Mouse (Mus musculus) heart, adult 11 months (tissue): Measurements from ENCODE around the gene Tesk2.
"Not testable (repeated sequence)": the region's sequence is repeated elsewhere in the genome, so short reads cannot be mapped to it uniquely, and the experiment has no call there.

ENCODE experiments used
- DNase-seq: peaks from one replicate; pipeline ENCODE4 v3.0.0; 2022

Tesk2 gene

DNA sequence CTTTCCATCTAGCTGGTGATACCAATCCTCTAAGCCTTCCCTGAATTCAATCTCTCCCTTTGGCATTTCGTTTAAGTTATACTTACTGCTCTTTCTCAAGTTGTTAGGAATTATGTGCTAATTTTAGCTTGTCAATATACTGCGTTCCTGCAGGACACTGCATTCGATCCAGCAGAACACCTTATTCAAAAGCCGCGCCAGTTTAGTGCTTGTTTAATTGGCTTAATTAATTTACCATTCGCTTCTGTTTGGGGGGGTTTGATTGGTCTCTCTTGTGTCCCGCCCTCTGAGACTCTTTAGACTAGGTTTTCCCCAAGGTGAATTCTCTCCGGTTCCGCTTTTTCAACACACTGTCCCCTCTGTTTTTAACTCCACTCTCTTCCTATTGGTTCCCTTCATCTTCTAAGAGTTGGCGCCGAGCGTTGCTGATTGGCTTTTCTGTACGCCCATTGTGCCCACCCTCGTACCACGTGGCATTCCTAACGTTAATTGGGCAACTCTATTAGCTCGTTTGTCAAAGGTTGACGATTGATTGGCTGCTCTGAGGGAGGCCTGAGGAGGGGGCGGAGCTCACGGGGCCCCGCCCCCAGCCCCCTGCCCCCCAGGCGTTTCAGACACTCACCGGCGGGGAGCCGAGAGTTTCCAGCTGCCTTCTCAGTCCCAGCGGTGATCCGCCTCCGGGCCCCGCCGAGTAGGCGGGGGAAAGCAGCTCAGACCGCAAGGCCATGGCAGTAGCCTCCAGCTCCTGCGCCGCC lies at the start of gene Tesk2:
Gene Tesk2 (plus strand): TSS at position 606 of the 755 bp plus-strand sequence.
- peak; percentile 100 for DNase-seq

DNA sequence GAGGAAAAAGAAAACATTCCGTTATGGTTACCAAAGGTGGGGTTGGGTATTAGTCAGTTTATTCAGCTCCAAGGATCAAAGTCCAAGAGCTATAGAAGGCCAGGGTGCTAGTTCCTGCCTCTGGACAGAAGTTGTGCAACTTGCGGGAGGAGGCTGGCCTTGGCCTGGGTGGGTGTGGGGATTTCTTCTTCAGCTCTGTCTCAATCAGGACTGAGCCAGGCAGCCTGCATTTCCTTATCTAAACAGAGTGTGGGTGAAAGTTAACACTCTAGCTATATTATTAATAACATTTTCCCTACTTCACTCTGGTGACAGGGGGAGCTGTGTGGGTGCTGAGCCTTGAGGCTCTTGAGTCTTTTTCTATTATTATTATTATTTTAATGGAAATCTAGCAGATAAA lies 48.0 kb upstream of the Tesk2 start:
- DNase-seq: peak; percentile 97

DNA sequence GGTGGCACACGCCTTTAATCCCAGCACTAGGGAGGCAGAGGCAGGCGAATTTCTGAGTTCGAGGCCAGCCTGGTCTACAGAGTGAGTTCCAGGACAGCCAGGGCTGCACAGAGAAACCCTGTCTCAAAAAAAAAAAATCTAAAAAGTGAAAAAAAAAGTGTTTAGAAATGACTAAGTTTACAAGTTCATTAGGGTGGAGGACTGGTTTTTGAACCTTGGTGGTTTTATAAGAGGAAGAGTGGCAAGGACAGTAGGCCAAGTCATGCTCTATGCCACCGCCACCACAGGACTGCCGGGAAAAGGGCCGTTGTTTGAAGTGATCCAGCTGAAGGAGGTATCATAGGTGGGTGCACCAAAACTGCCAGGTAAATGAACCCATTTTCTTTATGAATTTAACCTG lies 46.0 kb upstream of the Tesk2 start:
- peak; percentile 31 for DNase-seq

DNA sequence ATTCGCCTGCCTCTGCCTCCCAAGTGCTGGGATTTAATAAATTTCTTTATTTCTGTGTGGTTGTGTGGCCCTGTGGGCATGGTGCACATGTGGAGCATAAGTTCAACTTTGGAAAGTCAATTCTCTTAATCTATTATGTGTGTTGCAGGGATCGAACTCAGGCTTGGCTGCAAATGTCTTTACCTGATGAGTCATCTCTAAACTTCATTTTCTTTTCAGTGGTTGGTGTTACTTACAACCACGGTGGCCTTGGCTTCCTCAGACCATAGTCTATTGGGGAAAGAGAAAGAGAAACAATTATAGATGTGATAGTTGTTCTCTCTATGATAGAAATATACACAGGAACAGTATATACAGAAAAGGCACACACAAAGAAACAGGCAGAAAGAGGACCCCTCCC lies 44.7 kb upstream of the Tesk2 start:
- peak; percentile 37 for DNase-seq

DNA sequence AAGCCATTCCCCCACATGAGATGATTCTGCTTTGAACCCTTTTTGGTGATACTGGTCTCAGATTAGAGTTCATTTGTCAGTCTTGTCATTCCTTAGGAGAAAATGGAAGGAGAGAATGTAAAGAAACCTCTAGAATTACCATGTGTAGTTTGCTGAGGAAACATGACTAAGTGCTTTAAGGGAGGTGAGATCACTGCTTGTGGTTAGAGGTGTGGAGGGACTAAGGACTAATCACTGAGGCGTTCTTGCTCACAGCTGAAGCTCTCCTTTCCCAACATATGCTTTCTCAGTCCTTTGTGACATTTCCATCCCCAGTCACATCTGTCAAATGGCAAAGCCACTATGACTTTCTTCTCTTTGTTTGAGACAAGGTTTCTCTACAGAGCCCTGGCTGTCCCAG lies 42.9 kb upstream of the Tesk2 start:
- no peak for DNase-seq

DNA sequence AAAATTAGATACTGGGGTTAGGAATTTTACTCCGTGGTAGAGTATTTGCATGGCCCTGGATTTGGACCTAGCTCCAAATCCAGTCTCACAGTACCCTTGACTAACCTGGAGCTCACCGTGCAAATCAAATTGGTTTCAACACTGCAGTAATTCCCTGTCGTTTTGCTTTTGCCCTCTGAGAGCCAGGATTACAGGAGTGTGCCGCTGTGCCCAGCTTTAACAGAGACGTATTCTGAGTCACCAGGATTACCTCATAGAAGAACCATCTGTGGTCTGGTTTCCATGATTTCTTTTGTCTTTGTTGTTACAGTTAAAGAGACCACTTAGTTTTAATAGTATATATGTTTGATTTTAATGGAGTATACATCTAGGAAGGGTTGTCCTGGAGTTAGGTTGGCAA lies 41.6 kb upstream of the Tesk2 start:
- no peak for DNase-seq

DNA sequence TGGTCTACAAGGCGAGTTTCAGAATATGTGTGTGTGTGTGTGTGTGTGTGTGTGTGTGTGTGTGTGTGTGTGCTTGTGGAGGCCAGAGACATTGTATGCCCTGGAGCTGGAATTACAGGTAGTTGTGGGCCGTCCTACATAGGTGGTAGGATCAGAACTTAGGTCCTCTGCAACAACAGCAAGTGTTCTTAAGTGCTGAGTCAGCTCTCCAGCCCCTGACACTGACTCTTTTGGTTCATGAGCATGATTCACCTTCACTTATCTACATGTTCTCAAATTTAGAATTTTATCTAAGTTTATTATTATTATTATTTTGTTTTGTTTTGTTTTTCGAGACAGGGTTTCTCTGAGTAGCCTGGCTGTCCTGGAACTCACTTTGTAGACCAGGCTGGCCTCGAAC lies 40.2 kb upstream of the Tesk2 start:
- DNase-seq: not testable (repeated sequence)

DNA sequence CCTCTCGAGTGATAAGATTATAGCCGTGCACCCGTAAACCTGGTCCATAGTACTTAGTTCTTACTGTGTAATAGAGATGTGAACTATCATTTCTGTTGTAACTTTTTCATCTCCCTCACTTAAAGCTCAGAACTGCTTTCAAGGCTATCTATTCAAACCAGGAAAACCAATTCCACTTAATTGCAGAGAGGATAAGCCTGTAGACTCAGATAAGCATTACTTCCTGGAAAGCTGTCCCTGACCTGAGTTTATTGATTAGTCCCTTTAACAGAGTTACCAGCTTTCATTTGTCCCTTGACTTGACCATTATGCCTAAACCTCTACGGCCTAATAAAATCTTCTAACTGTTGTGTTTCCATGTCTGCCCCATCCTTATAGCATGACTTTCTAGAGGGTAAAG lies 36.8 kb upstream of the Tesk2 start:
- no peak for DNase-seq

DNA sequence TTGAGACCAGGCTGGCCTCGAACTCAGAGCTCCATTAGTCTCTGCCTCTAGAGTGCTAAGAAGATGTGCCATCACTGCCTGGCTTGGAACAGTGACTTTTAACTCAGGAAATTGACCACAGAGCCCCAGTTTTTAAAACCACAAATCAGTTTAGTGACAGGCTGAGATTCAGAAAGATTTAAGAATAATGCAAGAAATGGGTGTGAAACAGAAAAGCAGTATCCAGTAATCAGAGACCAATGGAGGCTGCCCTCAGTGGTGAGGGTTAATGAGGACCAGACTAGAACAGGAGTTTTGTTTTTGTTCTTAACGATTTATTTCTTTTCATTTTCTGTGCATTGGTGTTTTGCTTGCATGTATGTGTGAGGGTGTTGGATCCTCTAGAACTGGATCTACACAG lies 36.1 kb upstream of the Tesk2 start:
- no peak for DNase-seq

DNA sequence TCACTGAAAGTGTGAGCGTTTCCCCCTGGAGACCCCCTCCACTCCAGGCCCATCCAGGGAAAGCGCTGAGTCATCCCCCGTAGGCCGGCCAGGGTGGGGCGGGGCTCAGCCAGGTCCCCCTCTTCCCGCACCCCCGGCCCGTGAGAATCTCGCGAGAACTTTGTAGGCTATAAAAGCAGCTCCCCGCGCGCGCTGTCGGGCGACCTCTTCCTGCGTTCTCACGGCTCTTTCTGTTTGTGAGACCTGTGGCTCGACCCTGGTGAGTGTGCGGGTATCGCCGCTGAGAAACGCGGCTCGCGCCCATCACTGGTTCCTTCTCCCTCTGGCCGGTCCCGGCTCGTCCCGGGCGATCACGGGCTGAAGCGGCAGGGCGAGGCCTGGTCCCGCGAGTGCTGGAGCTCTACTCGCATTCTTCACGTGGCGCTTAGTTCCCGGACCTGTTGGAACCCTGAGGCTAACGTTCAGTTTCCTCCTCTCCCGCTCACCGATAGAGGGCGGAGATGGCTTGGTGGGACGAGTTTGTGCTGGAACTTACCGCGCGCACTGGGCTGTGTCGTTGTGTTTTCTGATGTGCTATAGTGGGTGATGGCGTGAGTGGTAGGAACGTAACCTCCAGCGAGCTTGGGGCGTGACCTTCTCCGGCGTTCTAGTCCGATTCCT lies 35.2 kb upstream of the Tesk2 start, which contains the start of gene Prdx1:
Gene Prdx1 (plus strand): TSS at position 143 of the 660 bp plus-strand sequence.
- peak; percentile 100 for DNase-seq

DNA sequence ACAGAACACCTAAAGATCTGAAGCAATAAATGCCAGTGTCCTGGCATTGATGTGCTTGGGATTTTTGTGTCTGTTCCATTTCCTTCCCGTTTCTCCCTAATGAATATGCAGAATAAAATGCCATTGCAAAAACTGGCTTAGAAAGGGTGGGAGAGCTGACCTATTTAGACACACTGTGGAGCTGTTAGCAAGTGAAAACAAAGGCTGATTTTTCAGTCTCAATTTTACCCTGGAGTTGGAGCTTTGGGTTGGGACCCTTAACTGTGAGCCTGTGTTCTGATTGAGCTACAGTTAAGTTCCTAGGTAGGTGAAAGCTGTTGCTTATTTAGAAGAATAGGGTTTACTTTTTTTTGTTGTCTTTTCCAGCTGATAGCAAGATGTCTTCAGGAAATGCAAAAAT lies 33.7 kb upstream of the Tesk2 start:
- DNase-seq: peak; percentile 70

DNA sequence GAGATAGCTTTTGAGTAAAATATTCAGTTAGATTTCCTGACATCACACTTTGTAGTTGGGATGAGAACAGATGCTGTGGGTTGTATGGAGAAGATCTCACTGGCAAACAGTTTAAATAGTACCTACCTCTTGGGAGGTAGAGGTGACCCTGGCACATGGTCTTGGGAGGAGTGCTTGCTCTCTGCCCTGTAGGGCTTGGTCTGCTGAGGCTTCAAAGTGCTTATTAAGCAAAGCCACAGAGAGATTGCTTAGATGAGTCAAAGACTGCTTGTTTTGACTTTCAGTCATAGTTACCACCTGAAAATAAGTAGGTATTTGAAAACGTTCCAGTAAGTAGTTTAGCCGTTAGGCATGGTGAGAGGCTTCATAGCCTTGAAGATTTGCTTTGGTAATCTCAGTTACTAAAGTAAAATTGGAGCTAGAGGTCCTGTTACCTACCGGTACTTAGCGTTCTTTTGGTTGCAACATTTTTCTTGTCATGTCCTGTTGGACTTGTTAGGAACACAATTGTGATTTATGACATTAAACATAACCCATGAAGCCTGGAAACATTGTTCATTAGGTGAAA lies 31.4 kb upstream of the Tesk2 start:
- DNase-seq: no peak

DNA sequence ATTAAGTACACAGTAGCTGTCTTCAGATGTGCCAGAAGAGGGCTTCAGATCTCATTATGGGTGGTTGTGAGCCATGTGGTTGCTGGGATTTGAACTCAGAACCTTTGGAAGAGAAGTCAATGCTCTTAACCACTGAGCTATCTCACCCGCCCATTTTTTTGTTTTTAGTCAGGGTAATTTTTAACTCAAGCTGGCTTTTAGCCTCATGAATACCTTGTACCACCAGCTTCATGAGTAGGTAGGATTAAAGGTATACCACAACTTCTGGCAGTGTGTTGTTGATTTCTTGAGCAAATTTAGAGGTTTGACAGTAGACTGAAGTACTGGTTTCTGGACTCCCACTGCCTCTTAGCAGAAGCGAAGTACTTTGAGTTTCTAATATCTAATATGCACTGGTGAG lies 28.6 kb upstream of the Tesk2 start:
- no peak for DNase-seq

DNA sequence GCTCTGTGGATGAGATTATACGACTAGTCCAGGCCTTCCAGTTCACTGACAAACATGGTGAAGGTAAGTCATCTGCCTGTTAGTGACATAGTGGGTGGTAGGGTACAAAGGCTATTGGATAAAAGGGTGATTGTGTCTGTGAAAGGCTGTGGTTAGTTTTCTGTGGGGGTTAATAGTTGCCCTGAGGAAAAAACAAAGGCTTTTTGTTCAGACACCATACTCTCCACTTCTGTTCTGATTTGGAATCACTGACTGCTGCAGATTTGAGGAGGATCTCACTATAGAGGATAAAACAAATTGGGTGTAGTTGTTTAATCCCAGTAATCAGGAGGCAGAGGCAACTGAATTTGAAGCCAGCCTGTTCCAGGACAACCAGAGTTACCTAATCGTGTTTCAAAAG lies 27.0 kb upstream of the Tesk2 start:
- no peak for DNase-seq

DNA sequence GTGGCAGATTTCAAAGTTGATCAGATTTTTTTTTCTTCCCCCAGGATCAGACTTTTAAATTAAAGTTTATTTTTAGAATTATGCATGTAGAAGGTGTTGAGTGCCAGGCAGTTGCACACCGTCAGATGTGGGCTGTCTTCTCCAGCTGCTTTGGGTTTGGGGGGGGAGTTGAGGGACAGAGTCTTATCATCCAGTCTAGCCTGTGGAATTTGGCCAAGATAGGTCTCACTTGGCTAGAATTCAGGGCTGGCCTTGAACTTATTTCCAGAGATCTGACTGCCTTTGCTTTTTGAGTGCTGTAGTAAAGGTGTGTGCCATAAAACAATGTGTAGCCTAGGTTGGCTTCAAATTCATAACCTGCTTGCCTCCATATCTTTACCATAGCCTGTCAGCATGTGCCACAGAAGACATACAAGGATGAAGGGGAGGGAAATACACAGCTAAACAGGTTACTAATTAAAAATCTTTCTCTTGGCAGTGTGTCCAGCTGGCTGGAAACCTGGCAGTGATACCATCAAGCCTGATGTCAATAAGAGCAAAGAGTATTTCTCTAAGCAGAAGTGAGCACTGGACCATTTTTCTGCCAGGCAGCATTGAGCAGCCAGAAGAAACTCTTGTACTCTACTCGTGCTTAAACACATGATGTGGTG lies 21.9 kb upstream of the Tesk2 start:
- no peak for DNase-seq

DNA sequence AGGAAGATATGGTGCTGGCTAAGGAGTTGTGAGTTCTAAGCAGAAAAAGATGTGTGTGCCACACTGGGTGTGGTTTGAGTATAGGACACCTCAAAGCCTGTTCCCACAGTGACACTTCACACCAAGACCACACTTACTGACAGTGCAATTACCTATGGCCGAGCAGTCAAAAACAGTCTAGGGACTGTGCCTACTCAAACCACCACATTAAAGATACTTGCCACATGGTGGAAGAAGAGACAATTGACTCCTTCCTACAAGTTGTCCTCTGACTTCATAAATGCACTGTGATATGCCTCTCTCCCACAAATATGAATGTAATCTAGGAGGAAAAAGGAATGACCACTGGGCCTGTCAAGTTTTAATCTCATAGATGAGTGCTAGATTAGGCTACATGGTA lies 19.8 kb upstream of the Tesk2 start:
- no peak for DNase-seq

DNA sequence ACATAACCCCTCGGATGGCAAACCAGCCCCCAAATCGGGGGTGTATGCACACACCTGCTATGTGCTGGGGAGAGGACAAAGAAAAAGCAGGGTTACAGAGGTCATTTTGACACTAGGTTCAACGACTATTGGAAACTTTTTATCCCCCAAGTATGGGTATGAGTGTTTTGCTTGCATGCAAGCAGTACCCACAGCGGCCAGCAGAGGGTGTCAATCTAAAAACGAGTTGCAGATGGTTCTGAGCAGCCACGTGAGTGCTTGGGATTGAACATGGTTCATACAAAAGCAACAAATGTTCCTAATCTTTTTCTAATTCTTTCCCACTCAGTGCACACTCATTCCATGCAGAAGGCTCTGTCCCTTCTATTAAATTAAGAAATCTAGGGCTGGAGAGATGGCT lies 16.9 kb upstream of the Tesk2 start:
- DNase-seq: peak; percentile 93

DNA sequence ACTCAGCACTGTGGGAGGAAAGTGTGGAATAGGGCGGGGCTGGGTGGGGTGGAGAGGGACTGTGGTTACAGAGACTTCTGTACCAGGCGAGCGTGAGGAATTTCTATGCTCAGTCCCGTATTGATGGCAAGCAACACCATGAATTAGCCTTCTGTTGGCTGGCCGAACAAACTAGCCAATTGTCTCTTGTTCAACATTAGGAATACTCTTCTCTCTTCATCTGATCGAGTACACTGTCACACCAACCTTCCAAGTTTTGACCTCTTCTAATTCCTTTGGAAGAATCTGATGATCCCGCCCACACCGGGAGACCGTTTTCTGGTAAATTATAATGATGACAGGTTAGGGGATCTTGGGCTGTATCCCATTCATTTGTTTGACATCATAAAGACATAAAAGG lies 13.1 kb upstream of the Tesk2 start:
- DNase-seq: no peak

DNA sequence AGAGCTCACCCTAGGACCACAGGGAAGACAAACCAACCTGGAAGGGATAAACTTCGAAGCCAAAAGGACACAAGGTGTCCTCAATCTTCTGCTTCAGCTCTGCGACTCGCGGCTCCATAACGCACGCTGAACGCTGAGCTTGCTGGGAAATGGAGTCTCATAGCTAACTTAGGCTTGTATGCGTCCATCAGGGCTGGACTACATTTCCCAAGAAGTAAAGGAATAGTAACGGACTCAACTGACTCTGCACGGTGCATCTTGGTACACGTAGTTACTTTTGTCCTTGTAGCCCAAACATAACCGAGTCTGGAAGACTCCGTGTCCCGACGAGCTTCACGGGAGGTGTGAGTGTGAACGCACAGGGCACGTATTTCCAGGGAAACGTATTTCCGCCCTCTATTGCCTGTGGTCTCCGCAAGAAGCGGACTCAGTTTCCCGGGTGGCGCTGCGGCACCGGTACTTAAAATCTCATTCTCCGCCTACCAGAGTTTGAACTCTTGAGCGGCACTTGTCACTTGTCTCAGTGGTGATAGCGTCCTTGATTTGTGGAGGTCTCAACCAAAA lies 12.5 kb upstream of the Tesk2 start, which contains the start of the genes Mmachc and Ccdc163:
Gene Mmachc (minus strand): TSS at position 206 of the 564 bp plus-strand sequence.
Gene Ccdc163 (plus strand): TSS at position 309 of the 564 bp plus-strand sequence.
- peak; percentile 100 for DNase-seq

DNA sequence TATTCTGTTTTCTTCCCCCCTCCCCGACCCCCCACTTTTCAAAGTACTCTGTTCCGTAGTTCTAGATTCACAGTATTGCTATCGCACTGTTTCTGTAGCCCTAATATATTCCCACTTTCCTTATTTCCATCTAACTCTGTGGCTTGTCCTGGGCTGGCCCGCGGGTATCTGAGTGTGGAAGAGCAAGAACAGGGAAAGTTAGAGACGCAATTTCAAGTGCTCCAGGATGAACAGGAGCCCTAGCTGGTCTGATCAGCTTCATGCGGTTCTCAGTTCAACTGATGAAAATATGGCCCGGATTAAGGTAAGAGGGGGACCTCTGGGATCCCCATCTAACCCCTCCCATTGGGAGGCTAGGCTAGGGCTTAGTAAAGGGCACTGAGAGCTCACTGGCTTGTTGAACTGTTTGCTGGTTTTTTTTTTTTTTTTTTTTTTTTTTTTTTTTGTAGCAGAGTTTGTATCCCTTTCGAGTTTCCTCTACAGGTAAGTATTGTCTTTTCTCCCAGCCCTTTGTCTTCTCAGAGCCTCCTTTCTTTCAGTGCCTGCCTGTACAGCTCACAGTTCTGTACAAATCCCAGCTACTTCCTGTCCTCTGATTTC lies 11.9 kb upstream of the Tesk2 start:
- no peak for DNase-seq

DNA sequence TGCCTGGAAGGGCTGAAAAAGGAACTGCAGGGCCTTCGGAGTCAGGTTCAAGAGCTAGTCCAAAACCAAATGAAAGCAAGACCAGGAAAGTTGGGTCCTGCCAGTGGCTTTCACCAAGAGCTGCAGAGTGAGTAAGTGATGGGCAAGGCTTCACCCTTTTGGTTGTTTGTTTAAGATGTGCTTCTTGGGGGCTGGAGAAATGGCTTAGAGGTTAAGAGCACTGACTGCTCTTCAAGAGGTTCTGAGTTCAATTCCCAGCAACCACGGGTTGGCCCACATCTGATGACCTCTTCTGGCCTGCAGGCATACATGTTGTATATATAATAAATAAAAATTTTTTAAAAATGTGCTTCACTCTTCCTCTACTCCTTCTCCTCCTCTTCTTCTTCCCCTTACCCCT lies 10.6 kb upstream of the Tesk2 start:
- DNase-seq: no peak

DNA sequence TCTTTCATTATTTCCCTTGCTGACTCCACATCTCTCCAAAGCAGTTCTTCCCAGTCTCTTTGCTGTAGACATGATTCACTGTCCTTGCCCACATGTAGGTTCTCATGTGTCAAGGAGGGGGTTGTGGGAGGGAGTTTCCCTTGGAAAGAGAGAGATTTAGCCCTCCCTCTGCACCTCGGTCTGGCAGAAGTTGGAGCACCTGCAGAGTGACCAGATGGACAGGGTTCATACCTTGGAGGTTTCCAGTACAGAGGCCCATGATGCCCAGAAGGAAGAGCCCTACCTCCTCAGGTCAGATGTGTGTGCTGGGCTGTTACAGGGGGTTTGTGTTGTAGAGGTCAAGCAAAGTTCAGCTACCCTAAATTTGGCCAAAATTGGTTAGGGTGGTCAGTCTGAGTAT lies 8.2 kb upstream of the Tesk2 start:
- DNase-seq: no peak

DNA sequence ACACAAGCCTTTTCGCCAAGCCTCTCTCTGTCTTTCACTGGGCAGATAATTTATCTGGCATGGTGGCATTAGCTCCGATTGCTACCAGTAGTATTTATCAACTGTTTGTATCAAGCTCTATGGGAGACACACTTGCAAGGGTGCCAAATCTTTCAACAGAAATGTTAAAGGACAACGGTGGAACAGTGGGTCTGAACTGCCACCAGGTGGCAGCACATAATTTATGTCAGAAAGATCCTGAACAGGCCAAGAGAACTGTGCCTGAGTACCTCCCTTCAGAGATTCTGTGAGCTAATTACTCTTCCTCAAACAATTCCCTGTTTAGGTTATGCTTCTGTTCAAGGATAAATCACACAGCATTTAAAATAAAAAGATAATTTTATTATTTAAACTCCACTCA lies 1.4 kb upstream of the Tesk2 start:
- peak; percentile 93 for DNase-seq
